ENCODE assay signal across 34 mouse cellular contexts in the genomic region with DNA sequence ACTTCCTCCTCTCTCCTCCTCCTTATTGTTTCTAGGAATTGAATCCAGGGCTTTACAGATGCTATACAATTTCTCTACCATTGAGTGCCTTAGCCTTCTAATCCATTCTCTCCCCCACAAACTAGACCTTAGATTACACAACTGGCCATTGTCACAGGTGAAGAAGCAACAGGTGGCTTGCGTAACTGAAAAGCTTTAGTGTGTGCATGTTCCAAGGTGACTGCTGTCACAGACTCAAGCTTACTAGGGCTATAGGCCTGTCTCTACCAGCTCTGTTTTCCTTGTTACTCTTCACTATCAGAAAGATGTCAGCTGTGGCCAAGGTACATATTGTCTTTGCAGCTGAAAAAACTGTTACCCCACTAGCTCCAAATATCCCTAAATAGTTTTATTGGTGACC. TPM values are rescaled to one million over a fixed set of nuclear protein-coding genes. Genes with fewer than 3 reads are reported as not detected.
"Had no signal": no experiment of that assay in that cellular context is flagged by ENCODE, and none has a peak within 500 bp of the region (broad histone marks: within the 10 kb centered on the region; RNA-seq: fewer than 3 reads in every experiment).

No protein-coding gene starts in this region.

- H3K9ac ChIP-seq: embryonic facial prominence, embryonic 12.5 days; embryonic facial prominence, embryonic 13.5 days; embryonic facial prominence, embryonic 15.5 days; forebrain, embryonic 12.5 days; forebrain, embryonic 13.5 days; forebrain, embryonic 15.5 days; forebrain, postnatal 0 days had no signal

- H3K27ac ChIP-seq: embryonic facial prominence, embryonic 10.5 days; embryonic facial prominence, embryonic 12.5 days; embryonic facial prominence, embryonic 13.5 days; embryonic facial prominence, embryonic 15.5 days; forebrain, embryonic 10.5 days; forebrain, embryonic 12.5 days; forebrain, embryonic 13.5 days; forebrain, embryonic 15.5 days; gastrocnemius, adult 2 months; heart, adult 2 months had no signal

- H3K9me3 ChIP-seq: embryonic facial prominence, embryonic 10.5 days; embryonic facial prominence, embryonic 12.5 days; embryonic facial prominence, embryonic 13.5 days; embryonic facial prominence, embryonic 15.5 days; forebrain, embryonic 10.5 days; forebrain, embryonic 12.5 days; forebrain, embryonic 13.5 days; forebrain, embryonic 15.5 days had no signal

- ATAC-seq: forebrain, embryonic 13.5 days; forebrain, embryonic 14.5 days; forebrain, embryonic 15.5 days; forebrain, embryonic 16.5 days; forebrain, postnatal 0 days had no signal

- H3K4me3 ChIP-seq: embryonic facial prominence, embryonic 10.5 days; embryonic facial prominence, embryonic 12.5 days; embryonic facial prominence, embryonic 13.5 days; embryonic facial prominence, embryonic 15.5 days; erythroblast, embryonic 14.5 days; forebrain, embryonic 10.5 days; forebrain, embryonic 12.5 days; forebrain, embryonic 13.5 days; forebrain, embryonic 15.5 days; gastrocnemius, adult 2 months; heart, adult 2 months had no signal

- DNase-seq: cerebellum, adult 2 months; cerebellum, adult 8-10 months; cerebellum, adult 9-10 months; cerebellum, adult 9-11 months; cerebellum, postnatal 10 days; cerebellum, postnatal 14 days; cerebellum, postnatal 25 days; cerebellum, postnatal 36 days; embryo, embryonic 11 days; forebrain, postnatal 0 days; gastrocnemius, adult 2 months; gastrocnemius, postnatal 10 days; gastrocnemius, postnatal 14 days; gastrocnemius, postnatal 25 days; gastrocnemius, postnatal 36 days; heart, adult 18-20 months; heart, adult 2 months had no signal

- H3K4me1 ChIP-seq: embryonic facial prominence, embryonic 10.5 days; embryonic facial prominence, embryonic 12.5 days; embryonic facial prominence, embryonic 13.5 days; embryonic facial prominence, embryonic 15.5 days; forebrain, embryonic 10.5 days; forebrain, embryonic 12.5 days; forebrain, embryonic 13.5 days; forebrain, embryonic 15.5 days had no signal

- H3K4me2 ChIP-seq: embryonic facial prominence, embryonic 12.5 days; embryonic facial prominence, embryonic 13.5 days; embryonic facial prominence, embryonic 15.5 days; forebrain, embryonic 12.5 days; forebrain, embryonic 13.5 days; forebrain, embryonic 15.5 days had no signal

- H3K27me3 ChIP-seq: embryonic facial prominence, embryonic 12.5 days; embryonic facial prominence, embryonic 13.5 days; embryonic facial prominence, embryonic 15.5 days; forebrain, embryonic 12.5 days; forebrain, embryonic 13.5 days; forebrain, embryonic 15.5 days had no signal

RNA-seq across cellular contexts. Expression of a gene that starts 36.0 kb away (rescaled TPM):
- total RNA-seq: gastrocnemius, adult 18-20 months; gastrocnemius, adult 2 months; gastrocnemius, adult 8-10 months; gastrocnemius, postnatal 10 days; gastrocnemius, postnatal 14 days; gastrocnemius, postnatal 25 days; gastrocnemius, postnatal 36 days; gastrocnemius, postnatal 4 days; heart, adult 18-20 months; heart, adult 2 months; heart, adult 8-10 months had no signal
- polyA plus RNA-seq: embryonic facial prominence, embryonic 13.5 days; erythroblast, embryonic 14.5 days; forebrain, embryonic 10.5 days; forebrain, embryonic 11.5 days; heart, adult 2 months had no signal

RNA-seq across cellular contexts. Expression of a gene that starts 53.2 kb away (rescaled TPM):
- total RNA-seq: common myeloid progenitor, adult 5-6 weeks; gastrocnemius, adult 18-20 months; gastrocnemius, adult 2 months; gastrocnemius, adult 8-10 months; gastrocnemius, postnatal 14 days; gastrocnemius, postnatal 25 days; gastrocnemius, postnatal 36 days; heart, adult 18-20 months; heart, adult 2 months had no signal
- polyA plus RNA-seq: erythroblast, embryonic 14.5 days had no signal

RNA-seq across cellular contexts. Expression of a gene that starts 54.6 kb away (rescaled TPM):
- polyA plus RNA-seq: erythroblast, embryonic 14.5 days had no signal
